Mouse (Mus musculus) A20 (cell line): ENCODE measurements around the gene Gm19668.
"Not testable (repeated sequence)": the region's sequence is repeated elsewhere in the genome, so short reads cannot be mapped to it uniquely, and the experiment has no call there.

ENCODE experiments used
- DNase-seq: peaks from one replicate; pipeline ENCODE4 v3.0.0-alpha.2; 2011; ENCODE audit warnings: low read depth, low spot score

Gm19668 gene

DNA sequence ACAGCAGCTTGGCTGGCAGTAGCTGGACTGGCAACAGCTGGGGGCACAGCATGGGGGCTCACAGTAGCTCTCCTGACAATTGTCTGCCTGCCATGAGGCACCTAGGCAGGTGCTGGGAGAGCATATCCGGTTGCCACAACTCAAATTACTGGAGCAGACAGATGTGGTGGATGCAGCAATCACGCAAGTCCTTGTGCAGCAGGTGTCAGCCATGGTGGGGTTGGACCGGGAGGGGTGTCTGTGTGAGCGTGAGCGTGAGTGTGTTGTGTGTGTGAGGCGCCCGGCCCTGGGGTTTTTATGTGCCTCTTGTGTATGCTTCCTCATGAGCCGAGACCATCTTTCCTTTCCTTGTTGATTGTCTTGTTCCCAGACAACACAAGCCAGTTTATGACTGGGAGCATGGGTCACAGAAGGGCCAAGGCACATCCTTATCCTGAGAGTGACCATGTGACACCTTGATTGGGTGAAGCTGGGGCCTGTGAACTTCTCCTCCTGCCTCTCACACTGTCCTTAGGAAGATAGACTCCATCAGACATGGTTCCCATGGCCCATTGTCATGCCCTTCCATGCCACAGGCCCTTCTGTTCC is at the start of gene Gm19668:
Gm19668 (minus strand) TSS at position 213 of the 588 bp plus-strand sequence.
- no peak for DNase-seq

DNA sequence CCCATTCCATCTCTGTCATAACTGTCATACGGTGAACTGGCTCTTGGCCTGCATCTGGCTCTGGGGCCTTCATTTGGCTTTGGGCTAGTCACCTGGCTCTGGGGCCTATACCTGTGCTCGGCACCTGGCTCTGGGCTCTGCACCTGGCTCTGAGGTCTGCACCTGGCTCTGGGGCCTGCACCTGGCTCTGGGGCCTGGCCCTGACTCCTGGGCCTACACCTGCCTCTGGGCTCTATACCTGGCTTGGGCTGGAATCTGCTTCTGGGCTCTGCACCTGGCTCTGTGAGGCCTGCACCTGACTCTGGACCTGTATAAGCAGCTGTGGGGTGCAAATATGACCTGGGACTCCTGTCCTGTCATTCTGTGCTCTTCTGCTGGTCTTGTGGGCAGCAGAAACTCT is 48.6 kb upstream of the Gm19668 start:
- DNase-seq, result no peak

GRCm38 (mm10) chr10:77846961-77847360 is 48.0 kb upstream of the Gm19668 start:
- DNase-seq, result no peak

DNA sequence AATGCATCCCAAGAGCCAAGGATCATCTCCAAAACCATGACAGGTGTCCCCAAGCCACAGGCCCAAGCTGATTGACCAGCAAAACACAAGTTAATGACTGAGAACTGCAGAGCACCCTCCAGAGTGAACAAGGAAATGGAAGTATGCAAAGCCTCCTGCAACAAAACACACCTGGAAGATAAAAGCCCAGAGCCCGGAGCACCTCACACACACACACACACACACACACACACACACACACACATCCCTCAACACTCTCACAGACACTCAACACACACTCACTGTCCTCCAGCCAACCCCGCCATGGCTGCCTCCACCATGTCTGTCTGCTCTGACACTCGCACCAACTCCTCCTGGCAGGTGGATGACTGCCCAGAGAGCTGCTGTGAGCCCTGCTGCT is 47.6 kb upstream of the Gm19668 start, which contains the start of gene Gm36176:
Gm36176 (plus strand) TSS at position 301 of the 400 bp plus-strand sequence.
- DNase-seq, result no peak

DNA sequence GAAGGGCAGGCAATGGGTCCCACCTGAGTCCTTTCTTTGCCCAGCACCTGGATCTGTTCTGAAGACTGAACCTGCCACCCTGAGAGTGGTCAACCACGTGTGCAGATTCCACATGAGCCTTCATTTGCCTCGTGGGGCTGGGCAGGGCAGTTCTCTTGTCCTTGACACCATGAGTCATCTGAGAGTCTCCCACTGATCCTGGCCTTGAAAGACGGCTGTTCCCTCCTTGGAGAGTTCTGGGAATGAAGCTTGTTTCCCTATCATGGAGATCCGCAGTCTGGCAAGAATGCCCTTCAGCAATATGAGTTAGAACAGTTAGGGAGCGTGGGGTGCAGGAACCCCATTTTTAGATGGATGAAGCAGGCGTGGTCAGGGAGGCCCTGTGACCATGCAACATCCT is 40.1 kb upstream of the Gm19668 start:
- DNase-seq, result no peak

- no peak for DNase-seq
Observed at GRCm38 (mm10) chr10:77835647-77836046, 36.7 kb upstream of the Gm19668 start, which contains the start of gene Krtap10-10. TSS of gene Krtap10-10 (plus strand) at chr10:77835947.

DNA sequence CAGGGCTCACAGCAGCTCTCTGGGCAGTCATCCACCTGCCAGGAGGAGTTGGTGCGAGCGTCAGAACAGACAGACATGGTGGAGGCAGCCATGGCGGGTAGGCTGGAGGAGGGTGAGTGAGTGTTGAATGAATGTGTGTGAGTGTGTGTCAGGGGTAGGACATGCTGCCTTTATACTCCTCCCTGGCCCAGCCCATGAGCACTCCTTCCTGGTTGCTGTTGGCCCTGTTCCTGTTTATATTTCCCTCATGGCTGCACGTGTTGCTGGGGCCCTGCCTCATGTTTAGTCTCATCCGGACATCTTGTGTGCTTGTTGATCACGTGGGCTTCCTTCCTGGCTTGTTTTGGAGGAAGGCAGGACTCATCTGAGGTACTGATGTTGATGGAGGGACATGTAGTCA is 28.0 kb upstream of the Gm19668 start, which contains the start of gene Krtap10-4:
Krtap10-4 (minus strand) TSS at position 145 of the 400 bp plus-strand sequence.
- DNase-seq, result no peak

- DNase-seq, result no peak
Observed at GRCm38 (mm10) chr10:77819203-77819602, 20.3 kb upstream of the Gm19668 start.

GRCm38 (mm10) chr10:77818523-77818922 is 19.6 kb upstream of the Gm19668 start:
- DNase-seq, result no peak

DNA sequence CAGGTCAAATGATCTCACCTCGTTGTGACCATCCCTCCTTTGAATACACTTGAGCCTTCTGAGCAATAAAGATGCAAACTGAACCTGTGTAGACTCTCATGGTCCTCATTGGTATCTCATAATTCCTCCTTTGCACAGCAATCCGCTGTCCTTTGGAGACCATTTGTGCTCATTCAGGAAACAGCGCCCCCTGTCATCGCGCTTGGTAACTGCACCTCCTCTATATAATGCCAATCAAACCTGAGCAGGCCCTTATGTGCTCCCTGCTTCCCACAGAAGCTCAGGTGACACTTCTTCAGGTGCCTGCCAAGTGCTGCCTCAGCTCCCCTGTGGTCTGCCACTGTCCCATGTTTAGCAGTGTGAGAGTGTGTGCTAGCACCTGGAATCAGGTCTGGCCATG is 16.6 kb upstream of the Gm19668 start:
- DNase-seq, result peak; percentile 49

DNA sequence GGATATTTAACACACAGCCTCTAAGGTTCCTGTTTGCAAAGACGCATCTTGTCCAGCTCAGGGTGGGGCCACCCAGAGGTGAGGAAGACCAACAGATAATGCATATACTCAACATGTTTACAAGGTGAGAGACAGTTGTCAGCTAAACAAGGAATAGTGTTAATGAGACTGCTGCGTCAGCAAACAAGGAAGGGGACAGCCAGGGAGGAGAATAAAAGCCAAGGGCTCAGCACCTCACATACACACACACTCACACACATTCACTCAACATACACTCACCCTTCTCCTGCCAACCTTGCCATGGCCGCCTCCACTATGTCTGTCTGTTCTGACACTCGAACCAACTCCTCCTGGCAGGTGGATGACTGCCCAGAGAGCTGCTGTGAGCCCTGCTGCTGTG is 15.4 kb upstream of the Gm19668 start, which contains the start of gene Gm2696:
Gm2696 (plus strand) TSS at position 301 of the 400 bp plus-strand sequence.
- no peak for DNase-seq

- no peak for DNase-seq
Observed at GRCm38 (mm10) chr10:77811743-77812142, 12.8 kb upstream of the Gm19668 start, which contains the start of gene Gm9507. TSS of gene Gm9507 (minus strand) at chr10:77811843.

- DNase-seq, result no peak
Observed at GRCm38 (mm10) chr10:77804095-77804494, 5.2 kb upstream of the Gm19668 start.

DNA sequence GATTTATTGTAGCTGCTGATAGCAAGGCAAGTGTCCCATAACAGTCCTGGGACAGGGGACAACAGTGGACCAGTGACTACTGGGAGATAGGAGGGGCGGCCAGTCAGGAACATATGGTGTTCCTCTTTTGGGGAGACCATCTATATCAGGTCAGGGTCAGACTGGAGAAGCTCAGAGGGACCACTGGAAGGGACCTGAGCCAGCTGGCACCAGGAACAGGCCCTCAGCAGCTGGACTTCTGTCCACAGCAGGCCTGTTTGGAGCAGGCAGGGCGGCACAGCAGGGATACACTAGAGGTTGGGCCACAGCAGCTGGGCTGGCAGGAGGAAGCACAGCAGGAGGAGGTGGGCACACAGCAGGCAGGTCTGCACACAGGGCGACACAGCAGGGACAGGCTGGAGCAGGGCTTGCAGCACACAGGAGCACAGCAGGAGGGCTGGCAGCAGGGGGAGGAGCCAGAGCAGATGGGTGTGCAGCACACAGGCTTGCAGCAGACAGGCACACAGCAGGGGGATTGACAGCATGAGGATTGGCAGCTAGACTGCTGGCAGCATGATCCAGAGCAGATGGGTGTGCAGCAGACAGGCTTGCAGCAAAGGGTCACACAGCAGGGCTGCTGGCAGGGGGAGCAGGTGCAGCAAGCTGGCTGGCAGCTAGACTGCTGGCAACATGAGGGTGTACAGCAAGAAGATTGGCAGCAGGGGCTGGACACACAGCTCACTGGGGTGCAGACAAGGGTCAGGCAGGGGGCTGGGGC is 591 bp downstream of the Gm19668 start:
- not testable (repeated sequence) for DNase-seq

- no peak for DNase-seq
Observed at GRCm38 (mm10) chr10:77797677-77798076, 1.3 kb downstream of the Gm19668 start.

- no peak for DNase-seq
Observed at GRCm38 (mm10) chr10:77794976-77795375, 4.0 kb downstream of the Gm19668 start, which contains the start of gene Gm9639. TSS of gene Gm9639 (minus strand) at chr10:77795076.

GRCm38 (mm10) chr10:77788621-77789020 is 10.3 kb downstream of the Gm19668 start:
- no peak for DNase-seq

- DNase-seq, result not testable (repeated sequence)
Observed at GRCm38 (mm10) chr10:77787876-77788275, 11.1 kb downstream of the Gm19668 start, which contains the start of gene Gm7137. TSS of gene Gm7137 (minus strand) at chr10:77788200.

DNA sequence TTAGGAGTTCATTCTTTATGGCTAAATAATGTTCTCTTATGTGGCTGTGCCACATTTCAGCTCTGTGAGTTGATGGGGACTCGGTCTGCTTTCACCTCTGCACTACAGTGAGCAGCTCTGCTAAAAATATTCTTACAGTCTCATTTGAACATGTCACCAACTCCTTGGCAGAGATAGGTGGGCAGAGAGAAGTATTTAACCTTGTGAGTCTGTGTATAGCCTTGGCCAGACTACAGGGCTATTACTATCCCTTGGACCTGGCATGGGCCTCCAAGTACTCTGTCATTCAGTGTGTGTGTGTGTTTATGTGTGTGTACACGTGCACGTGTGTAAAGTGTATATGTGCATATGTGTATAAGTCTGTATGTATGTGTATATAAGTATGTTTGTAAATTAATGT is 15.5 kb downstream of the Gm19668 start:
- DNase-seq, result not testable (repeated sequence)

- DNase-seq, result not testable (repeated sequence)
Observed at GRCm38 (mm10) chr10:77782442-77782841, 16.5 kb downstream of the Gm19668 start, which contains the start of gene Gm3250. TSS of gene Gm3250 (minus strand) at chr10:77782542.

GRCm38 (mm10) chr10:77776844-77777243 is 22.1 kb downstream of the Gm19668 start, which contains the start of gene Gm7138:
TSS of gene Gm7138 (minus strand) at chr10:77776944.
- DNase-seq, result not testable (repeated sequence)

GRCm38 (mm10) chr10:77772142-77772541 is 26.8 kb downstream of the Gm19668 start:
- DNase-seq, result not testable (repeated sequence)
